Mouse (Mus musculus) liver, embryonic 14.5 days (tissue): ENCODE data around the gene Pcdh19. TPM values are rescaled to one million over a fixed set of nuclear protein-coding genes. Genes with fewer than 3 reads are reported as not detected.

Experiments
- ATAC-seq: fragments of 200-750 bp; cut with Nextera tagmentation; 2 replicates; pipeline ENCODE4 v1.8.0; 2017; ENCODE audit warnings: moderate number of reproducible peaks, mild to moderate bottlenecking, moderate library complexity; ENCODE audit not compliant: insufficient read depth
- DNase-seq, 3 experiments: peaks; one replicate each; pipeline ENCODE4 v3.0.0-alpha.2; 2012 to 2013; ENCODE audit warnings: low read depth in 3 of 3, low spot score in 3 of 3
- H3K27ac ChIP-seq: fragments of 300-500 bp; sonication (generic); 2 replicates; pipeline ENCODE4 v1.5.1; 2014; ENCODE audit warnings: moderate library complexity, mild to moderate bottlenecking, control low read depth, inconsistent platforms
- H3K27me3 ChIP-seq: fragments of 300-500 bp; sonication (generic); 2 replicates; pipeline ENCODE4 v1.6.1; 2014; ENCODE audit warnings: mild to moderate bottlenecking, low read length, moderate library complexity; ENCODE audit not compliant: control insufficient read depth, insufficient read depth
- H3K36me3 ChIP-seq: fragments of 300-500 bp; sonication (generic); replicated peaks from 2 replicates; pipeline ENCODE4 v1.6.1; 2014; ENCODE audit warnings: low read depth; ENCODE audit not compliant: control insufficient read depth, insufficient read depth
- H3K4me1 ChIP-seq, 2 experiments: fragments of 200-500 bp in 1 of 2; fragments of 300-500 bp in 1 of 2; sonication (generic) in 1 of 2; replicated peaks; 2 replicates each; pipeline ENCODE4 v1.6.1; 2012 to 2014; ENCODE audit warnings: antibody characterized with exemption in 1 of 2, inconsistent platforms in 1 of 2, low read length in 1 of 2; ENCODE audit not compliant: control insufficient read depth in 2 of 2, insufficient read depth in 2 of 2
- H3K4me2 ChIP-seq: fragments of 300-500 bp; sonication (generic); 2 replicates; pipeline ENCODE4 v1.6.1; 2014; ENCODE audit warnings: low read depth, mild to moderate bottlenecking, control low read depth, moderate library complexity
- H3K4me3 ChIP-seq, 2 experiments: fragments of 200-500 bp in 1 of 2; fragments of 300-500 bp in 1 of 2; sonication (generic) in 1 of 2; 2 replicates each; pipeline ENCODE4 v1.5.1; 2012 to 2014; ENCODE audit warnings: low read depth in 2 of 2, low read length in 2 of 2, mild to moderate bottlenecking in 2 of 2, control low read depth in 1 of 2, inconsistent platforms in 1 of 2, moderate library complexity in 1 of 2; ENCODE audit not compliant: insufficient read depth in 1 of 2
- H3K9ac ChIP-seq: fragments of 300-500 bp; sonication (generic); replicated peaks from 2 replicates; pipeline ENCODE4 v1.6.1; 2014; ENCODE audit warnings: mild to moderate bottlenecking, control low read depth, moderate library complexity
- H3K9me3 ChIP-seq: fragments of 300-500 bp; sonication (generic); 2 replicates; pipeline ENCODE4 v1.6.1; 2016; ENCODE audit warnings: low read length, mixed read lengths; ENCODE audit not compliant: control insufficient read depth
- CTCF ChIP-seq: IDR thresholded peaks from 2 replicates; pipeline ENCODE4 v1.5.1; 2016; ENCODE audit warnings: antibody characterized with exemption, low read depth, control low read depth
- EP300 ChIP-seq: IDR thresholded peaks from 2 replicates; pipeline ENCODE4 v1.6.1; 2016; ENCODE audit warnings: antibody characterized with exemption, low read depth
- WGBS: fragments of 180-500 bp; shearing (Covaris S2); extraction: QIAGEN DNeasy Blood & Tissue Kit; methylation state at CpG from one replicate; pipeline ENCODE4 v1.1.7; 2014; ENCODE audit not compliant: insufficient replicate concordance; 5-methylcytosine and 5-hydroxymethylcytosine counted together
- polyA plus RNA-seq, 2 experiments: library from polyadenylated mRNA; depleted of rRNA in 1 of 2; stranded (reverse) in 1 of 2; unstranded in 1 of 2; fragments of >200 nt; fragmentation: Nextera tagmentation in 1 of 2; extraction: Ambion mirVana in 1 of 2; gene quantifications; 2 replicates each; pipeline versions ENCODE4 v1.2.1 to v1.2.3; 2012 to 2014

Gene Pcdh19
- polyA plus RNA-seq, 2 experiments, result 0.05 to 0.06 TPM

- DNase-seq (peak in 2 of 3 experiments; percentile 7 to 13), ATAC-seq (no peak)
- WGBS, result 9% methylated on average over 12 of the region's 12 CpGs
- Histone ChIP-seq H3K36me3 (no peaks in the 10 kb centered on the region), H3K9ac (no peak overlapping the region), H3K4me2 (0 out of 2 replicates have a peak overlapping the region, but pooled peaks have one; percentile 11), H3K27ac (no peak overlapping the region), H3K4me3 (no peak overlapping the region), H3K4me1 (no peaks in the 10 kb centered on the region), H3K9me3 (no peaks in the 10 kb centered on the region), H3K27me3 (peaks cover 39% of the 10 kb centered on the region)
- TF ChIP-seq CTCF, result 0 out of 2 replicates have a peak, but pooled peaks have one; percentile 17
- no peak for TF ChIP-seq EP300
Observed at GRCm38 (mm10) chrX:133691581-133692391, 3.0 kb upstream of the Pcdh19 start.

DNA sequence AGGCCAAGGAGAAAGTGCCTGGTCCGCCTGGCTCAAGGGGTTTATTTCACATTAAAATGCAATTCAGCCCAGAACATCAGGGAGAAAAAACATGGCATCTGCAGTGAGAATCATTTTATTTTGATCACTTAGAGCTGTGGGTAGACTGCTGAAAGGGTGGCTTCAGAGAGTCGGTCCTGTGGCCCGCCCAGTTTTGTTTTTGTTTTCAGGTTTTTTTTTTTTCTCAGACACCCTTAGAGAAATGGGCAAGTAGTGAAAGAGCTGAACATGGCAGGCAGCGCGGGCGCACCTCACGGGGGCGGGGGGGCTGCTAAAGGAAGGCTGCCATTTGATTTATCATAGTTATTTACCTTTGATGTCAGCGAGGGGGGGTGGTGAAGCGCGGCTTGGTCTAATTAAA lies 2.0 kb upstream of the Pcdh19 start:
- H3K9me3 ChIP-seq, result no peaks in the 10 kb centered on the region
- peaks cover 48% of the 10 kb centered on the region for H3K27me3 ChIP-seq
- WGBS, result 10% methylated on average over 11 of the region's 11 CpGs
- peak overlapping the region; percentile 15; the same call in 1 of the 2 replicates for H3K4me2 ChIP-seq
- H3K36me3 ChIP-seq, result no peaks in the 10 kb centered on the region
- H3K9ac ChIP-seq, result no peak overlapping the region
- no peak overlapping the region for H3K27ac ChIP-seq
- H3K4me1 ChIP-seq, result no peaks in the 10 kb centered on the region
- no peak for ATAC-seq
- H3K4me3 ChIP-seq, result no peak overlapping the region
- DNase-seq, result no peak
- no peak for TF ChIP-seq EP300
- no peak for TF ChIP-seq CTCF

- peaks cover 56% of the 10 kb centered on the region for H3K27me3 ChIP-seq
Observed at GRCm38 (mm10) chrX:133689576-133690250, 926 bp upstream of the Pcdh19 start.

GRCm38 (mm10) chrX:133688156-133688555 lies 631 bp downstream of the Pcdh19 start:
- H3K9me3 ChIP-seq, result no peaks in the 10 kb centered on the region
- peak overlapping the region; percentile 48 for H3K4me2 ChIP-seq
- 12% methylated on average over 19 of the region's 31 CpGs for WGBS
- TF ChIP-seq CTCF (no peak), EP300 (no peak)
- no peak overlapping the region for H3K27ac ChIP-seq
- H3K9ac ChIP-seq, result no peak overlapping the region
- no peaks in the 10 kb centered on the region for H3K4me1 ChIP-seq
- no peak for ATAC-seq
- peaks cover 56% of the 10 kb centered on the region for H3K27me3 ChIP-seq
- DNase-seq, result no peak
- no peaks in the 10 kb centered on the region for H3K36me3 ChIP-seq
- H3K4me3 ChIP-seq, result peak overlapping the region in 1 of 2 experiments; percentile 26; a peak in 3 of 4 replicates

More at GRCm38 (mm10) chrX:133689576-133690250, 926 bp upstream of the Pcdh19 start:
- Histone ChIP-seq H3K9ac (no peak overlapping the region), H3K4me1 (no peaks in the 10 kb centered on the region), H3K4me2 (no peak overlapping the region), H3K4me3 (no peak overlapping the region), H3K36me3 (no peaks in the 10 kb centered on the region), H3K9me3 (no peaks in the 10 kb centered on the region), H3K27ac (no peak overlapping the region)
- DNase-seq (no peak), ATAC-seq (no peak)
- 16% methylated on average over 35 of the region's 35 CpGs for WGBS
- TF ChIP-seq CTCF, result no peak
- TF ChIP-seq EP300, result no peak

DNA sequence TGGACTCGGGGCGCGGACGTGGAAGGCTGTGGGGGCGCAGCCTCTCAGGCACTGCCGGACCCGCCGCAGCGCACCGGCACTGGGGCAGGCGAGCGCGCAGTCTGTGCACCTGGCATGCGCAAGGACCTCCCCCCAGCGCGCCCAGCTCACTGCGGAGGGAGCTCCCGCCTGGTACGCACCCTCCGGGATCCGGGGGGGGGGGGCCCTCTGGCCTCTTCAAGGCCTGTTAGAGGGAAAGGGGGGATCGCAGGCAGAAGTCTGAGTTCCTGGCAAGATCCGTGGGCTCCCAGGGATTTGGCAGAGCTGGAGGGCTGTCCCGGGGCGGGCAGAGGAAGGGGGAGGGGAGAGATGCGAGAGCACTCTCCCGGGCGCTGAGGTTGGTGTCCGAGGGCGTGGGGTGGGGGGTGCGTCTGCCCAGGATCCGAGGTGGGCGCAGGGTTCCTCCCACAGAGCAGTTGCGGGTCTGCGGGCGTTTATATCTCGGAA lies 1.1 kb downstream of the Pcdh19 start:
- ATAC-seq, result no peak
- peak overlapping the region in 1 of 2 experiments; percentile 26; a peak in 2 of 4 replicates for H3K4me3 ChIP-seq
- no peak overlapping the region for H3K9ac ChIP-seq
- WGBS, result 8% methylated on average over 26 of the region's 37 CpGs
- TF ChIP-seq CTCF, result no peak
- TF ChIP-seq EP300, result no peak
- H3K4me2 ChIP-seq, result peak overlapping the region; percentile 48
- no peaks in the 10 kb centered on the region for H3K36me3 ChIP-seq
- H3K9me3 ChIP-seq, result no peaks in the 10 kb centered on the region
- H3K4me1 ChIP-seq, result no peaks in the 10 kb centered on the region
- peaks cover 56% of the 10 kb centered on the region for H3K27me3 ChIP-seq
- H3K27ac ChIP-seq, result no peak overlapping the region
- no peak for DNase-seq
